Mouse (Mus musculus) small intestine, adult 2 months (tissue): ENCODE measurements at regions not wholly inside any gene's neighbourhood (a gene's known extent, or its start where the extent isn't known, plus 50 kb on each side); places are given as distances from the start of the nearest gene placed in this dataset.

Experiments used
- CTCF ChIP-seq: fragments of 200-500 bp; IDR thresholded peaks from 2 replicates; pipeline ENCODE4 v1.5.1; 2012; ENCODE audit warnings: low read depth, mild to moderate bottlenecking, control low read depth, inconsistent platforms, low read length, moderate library complexity, mixed read lengths; ENCODE audit not compliant: insufficient replicate concordance, insufficient read length; ENCODE audit errors: extremely low read depth
- POLR2A ChIP-seq: fragments of 200-500 bp; IDR thresholded peaks from 2 replicates; pipeline ENCODE4 v1.6.1; 2012; ENCODE audit warnings: low read depth, mild to moderate bottlenecking, control low read depth, inconsistent platforms, low read length, moderate library complexity

DNA sequence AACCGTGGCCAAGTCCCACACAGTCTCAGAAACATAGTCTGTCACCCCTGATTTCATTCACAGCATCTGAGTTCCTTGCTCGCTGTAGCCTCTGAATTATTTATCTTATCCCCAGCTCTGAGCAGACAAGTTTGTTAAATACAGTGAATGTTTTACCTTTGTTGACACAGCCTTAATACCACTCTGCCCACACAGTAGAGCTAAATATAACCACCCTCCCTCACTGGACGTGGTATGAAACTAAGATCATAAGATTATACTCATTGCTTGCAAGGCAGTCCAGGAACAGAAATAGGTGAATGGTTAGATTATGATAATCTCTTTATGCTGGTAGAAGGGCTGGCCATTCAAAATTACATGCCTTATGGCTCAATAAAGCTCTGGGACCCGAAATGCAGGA, 431.9 kb downstream of the Etnk1 start:
- TF ChIP-seq CTCF, result no peak
- no peak for TF ChIP-seq POLR2A
